Mouse (Mus musculus) neural tube, embryonic 14.5 days (tissue): ENCODE results near the gene Ctxn1. TPM values are rescaled to one million over a fixed set of nuclear protein-coding genes. Genes with fewer than 3 reads are reported as not detected.

Experiments
- ATAC-seq: fragments of 200-750 bp; cut with Nextera tagmentation; 2 replicates; pipeline ENCODE4 v1.8.0; 2017; ENCODE audit warnings: low read depth, mild to moderate bottlenecking, moderate TSS enrichment, moderate library complexity
- H3K27ac ChIP-seq: fragments of 300-500 bp; sonication (generic); 2 replicates; pipeline ENCODE4 v1.5.1; 2014; ENCODE audit warnings: low read depth, mild to moderate bottlenecking, control low read depth, low read length, moderate library complexity, mixed read lengths
- H3K27me3 ChIP-seq: fragments of 300-500 bp; sonication (generic); 2 replicates; pipeline ENCODE4 v1.6.1; 2014; ENCODE audit warnings: low read length; ENCODE audit not compliant: control insufficient read depth, insufficient read depth
- H3K36me3 ChIP-seq: fragments of 300-500 bp; sonication (generic); 2 replicates; pipeline ENCODE4 v1.6.1; 2014; ENCODE audit warnings: low read length, mixed read lengths; ENCODE audit not compliant: control insufficient read depth, insufficient read depth
- H3K4me1 ChIP-seq: fragments of 300-500 bp; sonication (generic); 2 replicates; pipeline ENCODE4 v1.6.1; 2014; ENCODE audit warnings: low read length; ENCODE audit not compliant: control insufficient read depth, insufficient read depth
- H3K4me2 ChIP-seq: fragments of 300-500 bp; sonication (generic); 2 replicates; pipeline ENCODE4 v1.6.1; 2014; ENCODE audit warnings: mild to moderate bottlenecking, low read depth, low read length, control low read depth
- H3K4me3 ChIP-seq: fragments of 300-500 bp; sonication (generic); 2 replicates; pipeline ENCODE4 v1.5.1; 2014; ENCODE audit warnings: low read depth, low read length, control low read depth, mixed read lengths
- H3K9ac ChIP-seq: fragments of 300-500 bp; sonication (generic); replicated peaks from 2 replicates; pipeline ENCODE4 v1.6.1; 2014; ENCODE audit warnings: low read depth, mild to moderate bottlenecking, control low read depth, low read length, mixed read lengths
- H3K9me3 ChIP-seq: fragments of 300-500 bp; sonication (generic); 2 replicates; pipeline ENCODE4 v1.6.1; 2016; ENCODE audit warnings: low read length; ENCODE audit not compliant: control insufficient read depth
- WGBS: fragments of 180-500 bp; shearing (Covaris S2); extraction: QIAGEN DNeasy Blood & Tissue Kit; methylation state at CpG from one replicate; pipeline ENCODE4 v1.1.7; 2014; 5-methylcytosine and 5-hydroxymethylcytosine counted together
- polyA plus RNA-seq: library from polyadenylated mRNA; unstranded; fragments of >200 nt; fragmentation: Nextera tagmentation; extraction: Ambion mirVana; gene quantifications from 2 replicates; pipeline ENCODE4 v1.2.1, GENCODE M21; 2014

Gene Ctxn1
- polyA plus RNA-seq, 1 experiment from 2014 or later: 203 TPM

DNA sequence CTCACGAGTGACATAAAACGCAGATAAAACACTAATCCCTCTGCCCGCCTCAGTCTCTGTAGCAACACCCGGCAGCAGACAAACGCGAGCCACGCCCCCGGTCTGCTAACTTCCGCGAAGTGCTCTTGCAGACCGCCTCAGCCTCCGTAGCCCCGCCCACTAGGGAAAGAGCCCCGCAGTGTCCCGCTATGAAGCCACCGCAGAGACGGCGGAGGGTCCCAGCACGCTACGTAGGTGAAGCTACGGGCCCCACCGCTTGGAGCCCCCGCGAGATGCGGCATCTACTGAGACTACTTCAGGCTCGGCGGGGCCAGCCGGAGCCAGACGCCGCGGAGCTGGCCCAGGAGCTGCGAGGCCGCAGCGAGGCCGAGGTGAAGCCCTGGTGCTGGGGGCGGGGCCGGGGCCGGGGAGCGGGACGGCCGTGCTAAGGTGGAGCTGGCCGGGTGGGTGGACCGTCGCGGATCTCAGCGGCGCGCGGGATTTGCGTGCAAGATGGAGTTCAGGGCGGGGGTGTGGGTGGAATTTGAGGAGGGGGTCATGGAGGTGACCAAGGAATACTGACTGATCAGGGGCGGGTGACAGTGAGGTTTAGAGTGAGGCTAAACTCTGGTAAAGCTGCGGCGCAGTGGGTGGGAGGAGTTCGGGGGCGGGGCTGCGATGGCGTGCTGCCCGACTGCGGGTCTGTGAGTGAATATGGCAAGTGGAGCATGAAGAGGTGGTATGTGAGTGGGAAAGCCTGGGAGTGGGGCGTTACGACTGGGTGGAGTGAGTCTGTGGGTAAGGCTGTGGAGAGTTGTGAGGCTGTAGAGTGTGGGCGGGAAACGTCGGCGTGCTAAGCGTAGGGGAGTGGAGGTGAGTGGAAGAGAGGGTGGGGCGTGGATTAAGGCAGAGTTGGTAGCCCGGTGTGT lies 5.9 kb downstream of the Ctxn1 start, which contains the start of gene Snapc2:
TSS of gene Snapc2 (plus strand) at position 147 of the 908 bp plus-strand sequence.
- Histone ChIP-seq H3K4me2 (peak within 1 kb of the TSS; percentile 47), H3K9ac (peak within 1 kb of the TSS; percentile 86), H3K4me3 (peak within 1 kb of the TSS; percentile 92), H3K36me3 (peaks cover 17% of the 10 kb centered on the region), H3K27ac (peak within 1 kb of the TSS; percentile 88), H3K9me3 (no peaks in the 10 kb centered on the region), H3K27me3 (no peaks in the 10 kb centered on the region), H3K4me1 (peaks cover 22% of the 10 kb centered on the region)
- WGBS: under 1% methylated on average over 69 of the region's 69 CpGs
- peak; percentile 89 for ATAC-seq

DNA sequence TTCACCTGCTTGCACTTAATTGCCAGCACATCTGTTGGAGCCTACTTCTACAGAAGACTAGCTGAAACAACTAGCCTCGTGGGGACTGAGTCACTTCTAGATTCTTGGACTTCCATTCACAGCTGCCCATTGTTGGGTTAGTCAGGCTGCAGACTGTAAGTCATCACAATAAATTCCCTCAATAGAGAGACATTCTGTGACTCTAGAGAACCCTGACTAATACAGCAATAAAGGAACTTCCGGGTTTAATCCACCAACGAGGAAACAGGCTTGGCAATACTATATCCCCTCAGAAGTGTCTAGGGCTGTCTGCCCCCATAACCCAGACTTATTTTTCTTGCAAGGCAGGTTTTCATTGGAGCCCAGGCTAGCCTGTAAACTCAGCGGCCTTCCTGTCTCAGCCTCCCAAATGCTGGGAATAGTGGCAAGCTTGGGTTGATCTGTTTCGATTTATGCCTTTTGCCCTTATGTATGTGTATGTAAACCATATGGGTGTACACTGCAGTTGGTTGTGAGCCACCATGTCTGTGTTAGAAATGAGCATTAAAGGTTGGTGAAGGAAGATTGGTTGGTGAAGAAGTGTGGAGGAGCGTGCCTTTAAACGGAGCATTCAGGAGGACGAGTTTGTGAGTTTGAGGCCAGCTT lies 6.8 kb downstream of the Ctxn1 start:
- Histone ChIP-seq H3K27me3 (no peaks in the 10 kb centered on the region), H3K4me3 (peak overlapping the region; percentile 92), H3K27ac (peak overlapping the region; percentile 88), H3K36me3 (peaks cover 21% of the 10 kb centered on the region), H3K9me3 (no peaks in the 10 kb centered on the region), H3K4me1 (peaks cover 13% of the 10 kb centered on the region), H3K9ac (peak overlapping the region; percentile 86; the same call in 1 of the 2 replicates), H3K4me2 (peak overlapping the region; percentile 47)
- 0 out of 2 replicates have a peak, but pooled peaks have one; percentile 0 for ATAC-seq
- 45% methylated on average over 8 of the region's 8 CpGs for WGBS

DNA sequence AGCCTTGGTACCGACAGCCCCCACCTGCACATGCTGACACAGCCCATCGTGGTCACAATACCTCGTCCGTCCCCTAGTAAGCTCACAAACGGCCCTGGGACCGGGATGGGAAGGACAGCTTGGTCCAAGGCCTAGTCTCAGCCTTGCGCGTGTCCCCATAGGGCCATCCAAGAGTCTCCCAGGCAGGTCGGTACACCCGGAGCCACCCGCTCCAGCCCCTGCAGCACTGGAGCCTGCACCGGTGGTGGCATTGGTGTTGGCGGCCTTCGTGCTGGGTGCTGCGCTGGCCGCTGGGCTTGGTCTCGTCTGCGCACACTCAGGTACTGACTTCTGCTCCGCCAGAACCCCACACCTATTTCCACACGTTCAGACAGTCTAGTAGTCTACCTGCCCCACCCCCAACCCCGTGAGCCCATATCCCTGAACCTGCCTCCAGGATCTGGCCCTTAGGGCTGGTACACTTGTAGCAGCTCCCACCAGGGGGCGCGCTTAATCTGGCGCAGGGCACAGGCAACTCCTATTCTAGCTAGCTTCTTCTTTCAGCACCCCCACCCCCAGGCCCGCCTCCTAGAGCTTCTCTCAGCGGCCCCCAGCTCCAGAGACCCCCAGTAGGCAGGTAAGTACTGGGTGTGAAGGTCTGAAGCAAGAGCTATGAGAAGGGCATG lies 8.6 kb downstream of the Ctxn1 start:
- Histone ChIP-seq H3K9ac (no peak overlapping the region), H3K27ac (no peak overlapping the region), H3K4me3 (no peak overlapping the region), H3K4me1 (peaks cover 7% of the 10 kb centered on the region), H3K36me3 (peaks cover 26% of the 10 kb centered on the region), H3K27me3 (no peaks in the 10 kb centered on the region), H3K4me2 (no peak overlapping the region), H3K9me3 (no peaks in the 10 kb centered on the region)
- 28% methylated on average over 26 of the region's 26 CpGs for whole genome bisulfite sequencing
- ATAC-seq: peak; percentile 9; the same call in 1 of the 2 replicates

DNA sequence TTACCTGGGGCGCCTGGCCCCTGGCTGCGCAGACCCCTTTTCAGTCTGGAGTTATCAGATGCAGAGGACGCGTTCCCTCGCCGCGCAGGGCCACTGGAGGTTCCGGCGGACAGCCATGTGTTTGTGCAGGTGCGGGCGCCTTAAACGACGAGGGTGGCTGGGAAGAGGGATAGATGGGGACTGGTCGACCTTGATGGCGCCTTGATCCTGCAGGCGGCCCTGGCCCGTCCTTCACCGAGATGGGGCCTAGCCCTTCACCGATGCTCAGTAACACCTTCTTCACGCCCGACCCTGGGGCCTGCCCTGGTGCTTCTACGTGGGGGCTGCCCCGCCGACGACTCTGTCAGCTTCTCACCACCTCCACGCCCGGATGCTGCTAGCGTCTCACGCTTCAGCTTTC lies 9.9 kb downstream of the Ctxn1 start:
- peaks cover 38% of the 10 kb centered on the region for H3K36me3 ChIP-seq
- H3K4me2 ChIP-seq: no peak overlapping the region
- no peak for ATAC-seq
- no peak overlapping the region for H3K9ac ChIP-seq
- no peak overlapping the region for H3K4me3 ChIP-seq
- 12% methylated on average over 29 of the region's 29 CpGs for WGBS
- no peak overlapping the region for H3K27ac ChIP-seq
- no peaks in the 10 kb centered on the region for H3K9me3 ChIP-seq
- peaks cover 4% of the 10 kb centered on the region for H3K4me1 ChIP-seq
- no peaks in the 10 kb centered on the region for H3K27me3 ChIP-seq

DNA sequence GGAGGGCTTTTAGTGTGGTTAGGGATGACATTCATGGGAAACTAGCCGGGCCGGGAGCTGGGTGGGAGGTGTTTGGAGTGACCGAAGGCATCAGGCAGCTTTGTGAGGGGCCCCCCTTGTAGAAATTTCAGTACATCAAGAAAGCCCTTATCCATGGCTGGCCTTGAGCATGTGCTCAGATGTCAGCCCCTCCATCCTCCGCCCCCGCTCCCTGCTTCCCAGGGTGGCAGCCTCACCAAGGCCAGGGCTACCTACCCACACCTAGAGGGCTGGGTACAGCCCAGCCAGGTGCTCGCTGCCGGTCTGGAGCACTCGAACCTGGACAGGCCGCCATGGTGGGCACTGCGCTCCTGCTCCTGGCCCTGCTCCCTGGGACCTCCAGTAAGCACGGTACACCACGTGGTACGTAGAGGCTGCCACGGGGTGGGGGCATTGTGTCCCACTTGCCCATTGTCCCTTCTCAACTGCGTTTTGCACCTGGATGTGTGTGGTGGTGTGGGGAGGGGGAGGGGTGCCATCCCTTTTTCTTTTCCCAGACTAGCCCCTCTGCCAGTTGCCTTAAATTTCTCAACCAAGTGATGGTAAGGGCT lies 11.0 kb downstream of the Ctxn1 start, which contains the start of gene Tgfbr3l:
TSS of gene Tgfbr3l (plus strand) at position 264 of the 590 bp plus-strand sequence.
- 76% methylated on average over 15 of the region's 15 CpGs for WGBS
- Histone ChIP-seq H3K27me3 (no peaks in the 10 kb centered on the region), H3K4me1 (no peaks in the 10 kb centered on the region), H3K9me3 (no peaks in the 10 kb centered on the region), H3K36me3 (peaks cover 45% of the 10 kb centered on the region), H3K9ac (no peak within 1 kb of the TSS), H3K27ac (no peak within 1 kb of the TSS), H3K4me3 (no peak within 1 kb of the TSS), H3K4me2 (no peak within 1 kb of the TSS)
- no peak for ATAC-seq

DNA sequence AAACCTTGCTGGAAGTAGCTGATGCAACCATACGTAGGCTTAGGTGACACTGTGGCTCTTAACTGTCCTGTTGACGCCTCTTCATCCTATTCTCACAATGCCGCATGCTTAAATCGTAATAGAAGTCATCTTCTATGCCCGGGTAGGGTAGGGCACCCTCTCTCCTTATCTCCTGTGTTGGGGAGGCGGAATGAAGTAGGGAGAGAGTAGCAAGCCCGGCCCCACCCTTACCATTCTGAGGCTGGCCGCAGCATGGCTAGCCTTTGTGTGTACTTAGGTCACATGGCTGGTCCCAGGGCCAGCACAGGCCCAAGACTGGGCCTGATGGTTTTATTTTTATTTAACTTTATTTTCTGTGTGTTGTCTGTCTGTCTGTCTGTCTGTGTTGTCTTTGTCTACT lies 11.8 kb downstream of the Ctxn1 start:
- Histone ChIP-seq H3K27me3 (no peaks in the 10 kb centered on the region), H3K36me3 (peaks cover 49% of the 10 kb centered on the region), H3K4me2 (no peak overlapping the region), H3K9ac (no peak overlapping the region), H3K4me3 (no peak overlapping the region), H3K4me1 (no peaks in the 10 kb centered on the region), H3K27ac (no peak overlapping the region), H3K9me3 (no peaks in the 10 kb centered on the region)
- 96% methylated on average over 8 of the region's 8 CpGs for WGBS
- ATAC-seq: no peak

DNA sequence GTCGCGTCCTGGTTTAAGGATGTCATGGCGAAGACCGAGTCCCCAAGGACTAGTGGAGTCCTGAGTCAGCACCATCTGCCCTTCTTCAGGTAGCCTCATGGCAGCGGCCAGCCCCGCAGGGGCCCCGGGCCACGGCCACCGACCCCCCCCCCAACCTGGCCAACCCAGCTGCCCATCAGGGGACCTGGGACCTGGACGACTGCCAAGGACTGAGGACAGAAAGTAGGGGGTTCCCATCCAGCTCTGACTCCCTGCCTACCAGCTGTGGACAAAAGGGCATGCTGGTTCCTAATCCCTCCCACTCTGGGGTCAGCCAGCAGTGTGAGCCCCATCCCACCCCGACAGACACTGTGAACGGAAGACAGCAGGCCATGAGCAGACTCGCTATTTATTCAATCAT lies 13.3 kb downstream of the Ctxn1 start:
- no peak overlapping the region for H3K9ac ChIP-seq
- H3K4me3 ChIP-seq: no peak overlapping the region
- WGBS: 88% methylated on average over 13 of the region's 13 CpGs
- H3K27me3 ChIP-seq: no peaks in the 10 kb centered on the region
- ATAC-seq: no peak
- peaks cover 6% of the 10 kb centered on the region; the same call in 1 of the 2 replicates for H3K4me1 ChIP-seq
- no peak overlapping the region for H3K27ac ChIP-seq
- peaks cover 49% of the 10 kb centered on the region for H3K36me3 ChIP-seq
- H3K9me3 ChIP-seq: no peaks in the 10 kb centered on the region
- H3K4me2 ChIP-seq: no peak overlapping the region

DNA sequence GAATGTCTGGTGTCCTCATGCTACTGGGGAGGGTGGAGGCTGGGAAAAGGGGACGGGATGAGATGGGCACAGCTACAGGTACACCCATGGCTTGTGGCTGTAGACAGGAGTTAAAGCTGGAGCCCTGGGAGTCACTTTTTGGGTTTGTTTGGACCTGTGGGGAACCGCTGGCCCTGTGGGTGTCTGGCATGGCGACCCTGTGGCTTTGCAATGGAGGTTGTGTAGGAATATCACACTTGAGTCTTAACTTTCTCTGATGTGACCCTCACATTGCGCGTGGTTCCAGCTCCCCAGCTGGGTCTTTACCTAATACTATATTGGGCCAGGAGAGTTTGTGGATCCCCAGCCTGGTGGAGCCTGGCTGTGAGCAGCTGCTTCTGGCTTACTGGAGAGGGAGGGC lies 14.0 kb downstream of the Ctxn1 start:
- Histone ChIP-seq H3K4me2 (no peak overlapping the region), H3K9ac (no peak overlapping the region), H3K27me3 (no peaks in the 10 kb centered on the region), H3K36me3 (peaks cover 49% of the 10 kb centered on the region), H3K4me1 (peaks cover 13% of the 10 kb centered on the region), H3K4me3 (no peak overlapping the region), H3K27ac (no peak overlapping the region), H3K9me3 (no peaks in the 10 kb centered on the region)
- 95% methylated on average over 5 of the region's 5 CpGs for WGBS
- no peak for ATAC-seq
